Mouse (Mus musculus): ENCODE data around the gene Hps5.

- no peak for TF ChIP-seq CTCF (IDR thresholded peaks at IDR 0.05; ENCODE audit: low read depth, low read length)
- TF ChIP-seq POLR2A (IDR thresholded peaks at IDR 0.05; ENCODE audit: borderline replicate concordance, low read depth, low read length), result no peak
Measured at GRCm38 (mm10) chr7:46761049-46761795, 34.6 kb downstream of the Hps5 start.
